Mouse (Mus musculus) cortical plate, adult 2 months (tissue): Measurements from ENCODE around the gene Polr2g.
A peak's percentile ranks its signal among the peaks of the same experiment; 100 is the strongest.

Source experiments
- CTCF ChIP-seq: fragments of 200-500 bp; IDR thresholded peaks from 2 replicates; pipeline ENCODE4 v1.5.1; 2011; ENCODE audit warnings: mild to moderate bottlenecking, control low read depth, low read length; ENCODE audit not compliant: insufficient read depth; ENCODE audit errors: extremely low read depth
- POLR2A ChIP-seq: fragments of 200-500 bp; IDR thresholded peaks from 2 replicates; pipeline ENCODE4 v1.6.1; 2011; ENCODE audit warnings: mild to moderate bottlenecking, low read length, control low read depth; ENCODE audit not compliant: insufficient read depth; ENCODE audit errors: extremely low read depth

DNA sequence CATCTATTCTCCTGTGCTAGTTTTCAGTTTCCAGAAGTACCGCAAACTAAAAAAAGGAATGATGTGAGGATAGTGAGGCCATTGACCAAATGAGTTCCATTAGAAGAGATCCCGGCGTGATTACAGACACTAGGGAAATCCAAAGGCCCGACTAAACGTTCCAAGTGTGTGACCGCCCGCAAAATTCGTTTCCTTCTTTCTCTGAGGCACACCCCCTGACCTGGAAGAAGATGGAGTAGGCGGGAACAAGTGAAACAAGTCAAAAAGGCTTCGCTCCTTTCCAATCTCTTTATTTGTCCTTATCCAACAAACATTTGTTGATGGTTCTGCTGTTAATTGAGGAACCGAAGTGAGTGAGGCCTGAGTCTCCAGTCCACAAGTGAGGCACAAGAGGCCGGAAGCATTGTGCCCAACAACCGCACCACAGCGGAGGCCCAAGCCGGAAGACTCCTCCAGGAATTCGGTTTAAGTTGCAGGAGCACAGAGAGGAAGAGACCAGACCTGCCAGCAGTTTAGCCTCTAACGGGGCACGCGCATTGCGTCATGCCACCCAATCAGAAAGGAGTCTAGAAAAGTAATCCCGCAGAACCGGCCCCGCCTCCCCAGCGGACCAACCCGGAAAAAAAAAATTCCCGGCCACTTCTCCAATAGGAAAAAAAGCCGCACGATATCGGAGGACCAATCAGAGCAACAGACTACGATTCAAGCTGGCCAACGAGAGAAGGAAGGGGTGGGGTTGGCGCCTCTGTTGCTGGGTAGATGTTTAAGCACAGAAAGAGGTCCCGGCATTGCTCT is 20.6 kb upstream of the Polr2g start, which contains the start of gene Ttc9c:
- TF ChIP-seq POLR2A: peak; percentile 94
- no peak for TF ChIP-seq CTCF
